Mouse (Mus musculus) liver, adult 2 months (tissue): ENCODE results near the gene Otud7a.

Experiments
- CTCF ChIP-seq: fragments of 200-500 bp; IDR thresholded peaks from 2 replicates; pipeline ENCODE4 v1.5.1; 2011; ENCODE audit warnings: low read depth, low read length, control low read depth
- POLR2A ChIP-seq: fragments of 200-500 bp; IDR thresholded peaks from 2 replicates; pipeline ENCODE4 v1.6.1; 2011; ENCODE audit warnings: low read length, control low read depth; ENCODE audit not compliant: insufficient read depth; ENCODE audit errors: extremely low read depth

- TF ChIP-seq POLR2A (no peak), CTCF (no peak)
Measured at GRCm38 (mm10) chr7:63466729-63467128, 22.2 kb downstream of the Otud7a start.
